Mouse (Mus musculus) heart, adult 2 months (tissue): ENCODE data around the gene Mctp2. TPM values are rescaled to one million over a fixed set of nuclear protein-coding genes. Genes with fewer than 3 reads are reported as not detected.

Experiments used
- DNase-seq, 2 experiments: peaks; one replicate each; pipeline ENCODE4 v3.0.0; 2021
- H3K27ac ChIP-seq: fragments of 200-600 bp; 2 replicates; pipeline ENCODE4 v1.8.1; 2022
- H3K27me3 ChIP-seq: fragments of 200-500 bp; 2 replicates; pipeline ENCODE4 v1.6.1; 2012; ENCODE audit warnings: mild to moderate bottlenecking, low read length, inconsistent platforms, mixed read lengths; ENCODE audit not compliant: control insufficient read depth, insufficient read depth
- H3K36me3 ChIP-seq: fragments of 200-500 bp; 2 replicates; pipeline ENCODE4 v1.6.1; 2012; ENCODE audit warnings: low read length, inconsistent platforms; ENCODE audit not compliant: control insufficient read depth, insufficient read depth
- H3K4me1 ChIP-seq: fragments of 200-500 bp; 2 replicates; pipeline ENCODE4 v1.6.1; 2011; ENCODE audit warnings: low read length; ENCODE audit not compliant: control insufficient read depth, insufficient read depth
- H3K4me3 ChIP-seq: fragments of 200-600 bp; 2 replicates; pipeline ENCODE4 v1.8.1; 2022
- H3K79me2 ChIP-seq: fragments of 200-500 bp; replicated peaks from 2 replicates; pipeline ENCODE4 v1.6.1; 2012; ENCODE audit warnings: mild to moderate bottlenecking, inconsistent platforms, low read length, moderate library complexity, mixed read lengths; ENCODE audit not compliant: control insufficient read depth, insufficient read depth
- H3K9ac ChIP-seq: fragments of 200-500 bp; 2 replicates; pipeline ENCODE4 v1.6.1; 2012; ENCODE audit warnings: low read depth, mild to moderate bottlenecking, control low read depth, inconsistent platforms, low read length, mixed read lengths
- CTCF ChIP-seq: fragments of 200-600 bp; IDR thresholded peaks from 2 replicates; pipeline ENCODE4 v1.8.1; 2022; ENCODE audit warnings: antibody characterized with exemption, mild to moderate bottlenecking, moderate library complexity
- EP300 ChIP-seq: fragments of 200-500 bp; IDR thresholded peaks from 2 replicates; pipeline ENCODE4 v1.6.1; 2011; ENCODE audit warnings: low read depth, low read length, control low read depth; ENCODE audit not compliant: insufficient read depth
- POLR2A ChIP-seq: fragments of 200-500 bp; IDR thresholded peaks from 2 replicates; pipeline ENCODE4 v1.6.1; 2011; ENCODE audit warnings: mild to moderate bottlenecking, low read depth, low read length, control low read depth; ENCODE audit not compliant: insufficient read depth
- WGBS: fragments of 180-500 bp; shearing (Covaris S2); methylation state at CpG from one replicate; pipeline ENCODE4 v1.1.7; 2018; 5-methylcytosine and 5-hydroxymethylcytosine counted together
- intact Hi-C: fragments of 180-260 bp; cut with DNase I; formaldehyde crosslinking; loops from one replicate; pipeline ENCODE4 v1.15.1; 2025
- polyA plus RNA-seq: library from polyadenylated mRNA; depleted of rRNA; stranded (reverse); fragments of >200 nt; gene quantifications from 2 replicates; pipeline ENCODE4 v1.2.3, GENCODE M21; 2012
- total RNA-seq, 2 experiments: library from RNA; stranded (reverse); gene quantifications; 2 replicates each; pipeline ENCODE4 v1.2.3; 2021

Gene Mctp2
- total and polyA plus RNA-seq, 3 experiments: 0.25 to 0.52 (median 0.41) TPM

DNA sequence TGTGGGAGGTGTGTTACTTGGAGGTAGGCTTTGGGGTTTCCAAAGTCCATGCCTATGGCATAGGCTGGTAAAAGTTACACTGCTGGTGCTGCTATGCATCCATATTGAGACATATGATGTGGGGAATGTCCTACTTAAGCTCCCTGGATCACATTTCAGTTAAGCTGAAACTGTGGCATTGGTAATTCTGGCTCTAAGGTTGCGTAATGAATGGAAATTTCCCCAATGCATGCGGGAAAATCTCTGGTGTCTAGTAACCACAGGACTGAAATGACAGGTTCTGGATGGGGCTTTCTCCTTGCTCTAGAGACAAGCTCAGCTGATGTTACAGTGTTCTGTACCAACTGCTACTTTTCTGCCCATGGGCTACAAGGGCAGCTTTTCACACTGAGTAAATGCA is 240.1 kb downstream of the Mctp2 start:
- Histone ChIP-seq H3K9ac (no peak overlapping the region), H3K27me3 (no peaks in the 10 kb centered on the region), H3K4me1 (no peaks in the 10 kb centered on the region), H3K79me2 (no peaks in the 10 kb centered on the region), H3K4me3 (no peak overlapping the region), H3K36me3 (no peaks in the 10 kb centered on the region), H3K27ac (no peak overlapping the region)
- intact Hi-C loops: no loop called here
- no peak for DNase-seq
- TF ChIP-seq EP300: no peak
- TF ChIP-seq POLR2A: no peak
- no peak for TF ChIP-seq CTCF
- WGBS: 86% methylated on average over 2 of the region's 2 CpGs

DNA sequence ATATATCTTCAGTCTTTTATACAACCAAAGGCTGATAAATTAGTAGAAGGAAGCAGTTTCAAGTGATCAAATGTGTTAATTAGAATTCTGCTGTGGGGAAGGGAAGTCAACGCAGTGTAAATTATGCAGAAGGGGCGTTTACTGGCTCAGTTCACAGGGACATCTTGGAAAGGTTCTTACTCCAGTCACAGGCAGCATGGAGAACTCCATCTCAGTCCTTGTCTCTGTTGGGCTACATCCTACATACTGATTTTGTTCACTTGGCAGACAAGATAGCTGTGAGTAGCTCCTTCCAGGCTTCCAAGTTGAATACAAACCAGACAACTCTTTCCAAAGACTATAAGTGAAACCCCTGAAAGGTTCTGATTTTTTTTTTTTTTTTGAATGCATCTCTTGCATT is 254.6 kb downstream of the Mctp2 start:
- Histone ChIP-seq H3K4me1 (no peaks in the 10 kb centered on the region), H3K79me2 (no peaks in the 10 kb centered on the region), H3K27me3 (no peaks in the 10 kb centered on the region), H3K27ac (no peak overlapping the region), H3K9ac (no peak overlapping the region), H3K4me3 (no peak overlapping the region), H3K36me3 (no peaks in the 10 kb centered on the region)
- no peak for DNase-seq
- 69% methylated on average over 2 of the region's 2 CpGs for WGBS
- intact Hi-C loops: no loop called here
- TF ChIP-seq EP300 (no peak), POLR2A (no peak), CTCF (no peak)

DNA sequence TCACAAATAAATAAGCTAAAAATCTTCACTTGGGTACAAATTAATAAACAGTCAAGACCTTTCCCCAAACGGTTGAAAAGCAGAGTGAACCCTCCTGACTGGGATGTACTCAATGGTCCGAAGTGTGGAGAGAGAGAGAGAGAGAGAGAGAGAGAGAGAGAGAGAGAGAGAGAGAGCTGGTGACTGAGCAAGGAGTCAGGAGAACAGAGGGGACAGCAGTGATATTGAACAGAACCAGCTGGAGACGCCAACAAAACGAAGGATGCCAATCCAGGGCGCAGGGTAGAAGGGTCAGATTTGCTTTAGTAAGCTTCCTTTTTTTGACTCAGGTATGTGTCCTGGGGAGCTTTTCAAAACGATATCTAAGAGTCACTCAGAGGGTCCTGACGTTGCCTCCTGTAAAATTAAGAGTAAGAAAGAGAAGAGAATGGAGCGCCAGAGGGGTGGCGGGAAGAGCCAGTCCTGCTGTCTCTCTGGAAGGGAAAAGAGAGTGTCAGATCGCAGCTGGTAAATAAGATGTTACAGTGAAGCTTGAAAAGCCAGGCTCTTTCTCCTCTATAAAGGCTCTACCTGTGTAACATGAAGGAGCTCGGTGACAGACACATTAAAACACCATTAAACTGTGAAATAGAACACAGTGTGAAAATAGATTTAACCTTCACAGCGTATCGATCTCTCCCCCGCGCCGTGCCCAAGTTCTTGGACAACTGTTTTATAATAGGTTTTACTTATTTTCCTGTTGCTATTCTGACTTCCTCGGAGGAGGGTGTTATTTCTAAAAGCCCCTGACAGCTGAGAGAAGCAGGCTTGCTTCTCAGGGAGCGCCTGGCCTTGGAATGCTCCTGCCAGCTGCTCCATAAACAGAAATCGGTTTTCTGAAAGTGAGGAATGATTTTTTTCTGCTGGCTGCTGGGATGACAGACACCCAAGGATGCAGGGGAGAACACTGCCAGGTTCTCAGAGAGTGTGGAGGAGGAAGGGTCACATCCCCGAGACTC is 258.5 kb downstream of the Mctp2 start:
- H3K36me3 ChIP-seq: no peaks in the 10 kb centered on the region
- WGBS: 59% methylated on average over 20 of the region's 20 CpGs
- intact Hi-C loops: no loop called here
- H3K79me2 ChIP-seq: no peaks in the 10 kb centered on the region
- TF ChIP-seq CTCF (no peak), POLR2A (no peak), EP300 (no peak)
- no peaks in the 10 kb centered on the region for H3K4me1 ChIP-seq
- H3K9ac ChIP-seq: no peak overlapping the region
- no peaks in the 10 kb centered on the region for H3K27me3 ChIP-seq
- no peak for DNase-seq
- no peak overlapping the region for H3K27ac ChIP-seq
- H3K4me3 ChIP-seq: no peak overlapping the region
